Mouse (Mus musculus) testis, postnatal 14 days (tissue): ENCODE data around the gene Acadsb.

ENCODE experiments used
- DNase-seq: peaks from one replicate; pipeline ENCODE4 v3.0.0; 2021; ENCODE audit warnings: low spot score

Acadsb gene

DNA sequence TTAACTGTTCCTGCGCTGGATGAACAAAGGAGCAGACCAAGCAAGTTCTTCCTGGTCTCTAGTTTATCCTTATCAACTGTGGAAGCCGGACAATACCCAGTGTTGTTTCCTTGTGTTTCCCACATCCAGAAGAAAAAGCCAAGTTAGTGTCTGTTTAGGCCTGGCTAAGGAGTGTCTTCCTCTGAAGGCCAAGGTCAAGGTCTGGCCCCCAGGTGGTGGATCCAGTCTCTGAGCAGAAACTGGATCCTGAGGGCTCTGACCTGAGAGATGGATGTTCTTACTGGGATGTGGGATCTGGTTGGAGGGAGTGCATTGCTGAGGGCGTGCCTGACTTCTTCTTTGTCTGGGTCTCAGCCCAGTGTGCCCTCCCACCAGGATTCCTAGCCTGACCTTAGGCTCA is 55.3 kb downstream of the Acadsb start:
- DNase-seq = no peak

DNA sequence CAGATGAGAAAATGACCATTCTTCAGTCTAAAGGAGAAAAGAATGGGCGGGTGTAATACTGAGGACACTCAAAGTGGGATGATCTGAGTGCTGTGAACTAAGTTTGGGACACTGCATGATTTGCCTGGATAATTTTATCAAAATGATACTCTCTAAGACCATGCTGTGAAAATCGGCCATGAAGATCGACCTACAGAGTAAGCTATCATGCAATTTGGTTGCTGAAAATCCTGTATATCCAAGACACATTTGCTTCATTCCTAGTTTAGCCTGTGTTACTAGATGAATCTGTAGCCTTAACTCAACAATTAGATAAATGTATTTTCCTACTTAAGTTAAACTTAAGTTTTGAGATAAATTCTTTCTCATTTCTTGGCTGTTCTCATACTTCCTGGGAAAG is 56.9 kb downstream of the Acadsb start:
- DNase-seq = no peak

DNA sequence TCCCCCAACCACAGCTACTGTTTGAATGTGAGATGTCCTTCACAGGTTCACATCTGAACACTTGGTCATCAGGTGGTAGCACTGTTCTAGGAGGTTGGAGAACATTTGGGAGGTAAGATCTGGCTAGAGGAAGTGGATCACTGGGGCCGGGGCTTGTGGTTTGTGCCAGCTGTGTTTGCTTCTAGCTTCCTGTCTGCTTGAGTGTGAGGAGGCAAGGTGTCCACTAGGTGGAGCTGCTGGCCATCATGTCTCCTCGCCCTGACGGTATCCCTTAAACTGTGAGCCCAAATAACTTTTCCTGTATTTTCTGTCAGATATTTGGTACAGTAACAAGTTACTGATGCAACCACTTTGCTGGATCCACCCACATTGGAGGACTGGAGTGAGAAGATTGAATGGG is 59.1 kb downstream of the Acadsb start:
- no peak for DNase-seq

DNA sequence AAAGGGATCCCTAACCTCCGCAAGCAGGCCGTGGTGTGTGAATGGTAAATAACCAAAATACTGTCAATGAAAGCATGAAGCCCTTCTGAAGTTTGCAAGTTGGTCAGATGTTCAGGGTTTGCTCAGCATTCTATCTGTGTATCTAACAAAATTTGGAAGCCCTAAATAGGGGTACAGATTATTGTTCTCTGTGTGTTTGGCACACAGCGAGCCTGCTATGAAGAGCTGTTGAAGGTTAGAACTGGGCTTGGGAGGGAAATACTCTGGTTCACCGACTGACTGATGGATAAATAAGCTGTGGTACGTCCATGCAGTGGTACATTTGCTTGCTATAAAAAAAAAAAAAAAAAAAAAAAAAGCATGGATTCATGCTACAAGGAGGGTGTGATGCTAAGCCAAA is 61.1 kb downstream of the Acadsb start:
- DNase-seq = no peak

DNA sequence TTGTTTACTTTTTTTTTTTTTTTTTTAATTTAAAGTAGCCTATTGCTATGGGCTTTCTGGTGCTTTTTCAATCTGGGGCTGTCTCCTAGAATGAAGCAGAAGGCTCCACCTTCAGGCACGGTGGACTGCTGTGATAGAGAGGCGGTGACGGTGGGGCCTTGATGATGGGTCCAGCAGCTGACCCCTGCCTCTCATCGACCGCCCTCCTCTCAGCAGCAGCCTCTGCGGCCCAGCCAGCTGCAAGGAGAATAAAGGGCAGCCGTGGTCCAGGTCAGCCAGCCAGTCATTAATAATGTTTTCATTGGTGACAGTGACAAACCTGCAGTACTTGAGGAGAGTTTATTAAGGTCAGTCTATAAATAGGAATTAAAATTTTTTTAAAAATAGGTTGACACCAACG is 66.7 kb downstream of the Acadsb start:
- DNase-seq = no peak

DNA sequence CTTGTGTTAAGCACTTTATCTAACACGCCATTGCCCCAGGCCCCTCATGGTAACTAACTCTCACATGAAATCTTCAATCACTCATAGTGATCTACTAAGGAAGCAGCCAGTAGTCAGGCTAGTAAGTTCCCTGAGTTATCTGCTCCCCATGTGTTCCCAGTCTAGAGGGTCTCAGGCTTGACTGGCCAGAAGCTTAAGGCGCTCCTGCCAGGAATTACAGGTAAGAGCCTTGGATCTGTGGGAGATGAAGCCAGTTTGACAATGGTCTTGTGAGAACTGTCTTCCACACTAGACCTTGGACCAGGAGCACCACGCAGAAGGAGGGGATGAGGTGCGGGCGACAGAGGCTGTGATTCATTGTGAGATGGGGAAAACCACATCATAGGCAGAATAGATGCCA is 68.0 kb downstream of the Acadsb start:
- DNase-seq = no peak
